Mouse (Mus musculus) kidney, postnatal 0 days (tissue): ENCODE data around the gene Erf. TPM values are rescaled to one million over a fixed set of nuclear protein-coding genes. Genes with fewer than 3 reads are reported as not detected.

Source experiments
- ATAC-seq: fragments of 200-750 bp; cut with Nextera tagmentation; replicated peaks from 2 replicates; pipeline ENCODE4 v1.8.0; 2017; ENCODE audit warnings: low read depth, moderate number of reproducible peaks, moderate TSS enrichment, moderate library complexity; ENCODE audit not compliant: low FRiP score
- DNase-seq: peaks from one replicate; pipeline ENCODE4 v3.0.0-alpha.2; 2016; ENCODE audit warnings: low spot score
- H3K27ac ChIP-seq: fragments of 300-500 bp; sonication (generic); 2 replicates; pipeline ENCODE4 v1.5.1; 2014; ENCODE audit warnings: mild to moderate bottlenecking
- H3K27me3 ChIP-seq: fragments of 300-500 bp; sonication (generic); 2 replicates; pipeline ENCODE4 v1.6.1; 2014; ENCODE audit warnings: low read length, mixed read lengths; ENCODE audit not compliant: insufficient read depth
- H3K36me3 ChIP-seq: fragments of 300-500 bp; sonication (generic); 2 replicates; pipeline ENCODE4 v1.6.1; 2014; ENCODE audit warnings: low read length, mixed read lengths; ENCODE audit not compliant: insufficient read depth
- H3K4me1 ChIP-seq: fragments of 300-500 bp; sonication (generic); replicated peaks from 2 replicates; pipeline ENCODE4 v1.6.1; 2014; ENCODE audit warnings: antibody characterized with exemption, low read length, mixed read lengths; ENCODE audit not compliant: insufficient read depth
- H3K4me2 ChIP-seq: fragments of 300-500 bp; sonication (generic); 2 replicates; pipeline ENCODE4 v1.6.1; 2014; ENCODE audit warnings: mild to moderate bottlenecking, low read length, moderate library complexity, mixed read lengths
- H3K4me3 ChIP-seq: fragments of 300-500 bp; sonication (generic); replicated peaks from 2 replicates; pipeline ENCODE4 v1.5.1; 2014; ENCODE audit warnings: low read depth, low read length
- H3K9ac ChIP-seq: fragments of 300-500 bp; sonication (generic); 2 replicates; pipeline ENCODE4 v1.6.1; 2014; ENCODE audit warnings: low read depth, low read length
- H3K9me3 ChIP-seq: fragments of 300-500 bp; sonication (generic); replicated peaks from 2 replicates; pipeline ENCODE4 v1.6.1; 2016; ENCODE audit warnings: low read length, inconsistent platforms, mixed read lengths
- CTCF ChIP-seq: IDR thresholded peaks from 2 replicates; pipeline ENCODE4 v1.5.1; 2016; ENCODE audit warnings: antibody characterized with exemption, low read depth, mild to moderate bottlenecking, moderate library complexity
- WGBS: fragments of 180-500 bp; shearing (Covaris S2); extraction: QIAGEN DNeasy Blood & Tissue Kit; methylation state at CpG from one replicate; pipeline ENCODE4 v1.1.7; 2014; 5-methylcytosine and 5-hydroxymethylcytosine counted together
- polyA plus RNA-seq: library from polyadenylated mRNA; unstranded; fragments of >200 nt; fragmentation: Nextera tagmentation; extraction: Ambion mirVana; gene quantifications from 2 replicates; pipeline ENCODE4 v1.2.1, GENCODE M21; 2015

Gene Erf
- polyA plus RNA-seq, 1 experiment from 2014 or later: 18.6 TPM

DNA sequence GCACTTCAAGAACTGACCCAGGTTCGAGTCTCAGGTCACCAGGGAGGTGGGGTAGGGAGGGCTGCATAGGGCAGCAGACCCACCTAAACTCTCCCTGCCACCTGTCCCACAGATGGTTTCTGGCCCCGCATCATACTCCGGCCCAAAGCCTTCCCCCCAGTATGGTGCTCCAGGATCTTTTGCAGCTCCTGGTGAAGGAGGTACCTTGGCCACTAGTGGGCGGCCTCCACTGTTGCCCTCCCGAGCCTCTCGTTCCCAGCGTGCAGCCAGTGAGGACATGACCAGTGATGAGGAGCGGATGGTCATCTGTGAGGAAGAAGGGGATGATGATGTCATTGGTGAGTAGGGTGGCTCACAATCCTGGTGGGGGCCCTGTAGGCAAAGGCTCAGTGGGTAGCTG, 36.4 kb upstream of the Erf start:
- Histone ChIP-seq H3K27me3 (no peaks in the 10 kb centered on the region), H3K36me3 (peaks cover 57% of the 10 kb centered on the region)
- 84% methylated on average over 8 of the region's 8 CpGs for WGBS

DNA sequence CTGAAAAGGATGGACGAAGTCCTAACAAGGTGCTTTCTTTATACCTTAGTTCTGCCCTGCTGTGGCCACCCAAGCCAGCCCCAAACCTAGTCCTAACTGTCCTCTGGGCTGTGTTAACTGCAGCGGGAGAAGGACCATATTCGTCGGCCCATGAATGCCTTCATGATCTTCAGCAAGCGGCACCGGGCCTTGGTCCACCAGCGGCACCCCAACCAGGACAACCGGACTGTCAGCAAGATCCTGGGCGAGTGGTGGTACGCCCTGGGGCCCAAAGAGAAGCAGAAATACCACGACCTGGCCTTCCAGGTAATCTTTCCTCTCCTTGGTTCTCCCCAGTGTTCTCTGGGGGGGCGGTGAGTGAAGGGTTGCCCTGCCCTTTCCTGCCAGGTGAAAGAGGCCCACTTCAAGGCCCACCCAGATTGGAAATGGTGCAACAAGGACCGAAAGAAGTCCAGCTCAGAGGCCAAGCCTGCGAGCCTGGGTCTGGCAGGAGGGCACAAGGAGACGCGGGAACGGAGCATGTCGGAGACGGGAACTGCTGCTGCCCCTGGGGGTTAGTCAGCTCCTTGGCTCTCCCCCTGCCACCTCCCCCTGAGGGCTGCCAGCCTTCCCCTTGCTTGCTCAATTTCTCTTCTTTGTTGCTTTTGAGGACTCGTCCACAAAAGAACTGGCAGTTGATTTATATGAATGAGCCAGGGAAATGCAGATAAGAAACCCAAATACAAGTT, 35.1 kb upstream of the Erf start:
- H3K4me2 ChIP-seq: no peak overlapping the region
- no peak overlapping the region for H3K9ac ChIP-seq
- no peaks in the 10 kb centered on the region for H3K27me3 ChIP-seq
- H3K36me3 ChIP-seq: peaks cover 54% of the 10 kb centered on the region
- no peak for ATAC-seq
- no peaks in the 10 kb centered on the region for H3K9me3 ChIP-seq
- 90% methylated on average over 20 of the region's 20 CpGs for WGBS
- DNase-seq: no peak
- no peak overlapping the region for H3K4me3 ChIP-seq
- H3K27ac ChIP-seq: no peak overlapping the region
- no peak for TF ChIP-seq CTCF
- H3K4me1 ChIP-seq: peaks cover 23% of the 10 kb centered on the region

More for the DNA sequence above, 36.4 kb upstream of the Erf start:
- H3K4me3 ChIP-seq: no peak overlapping the region
- TF ChIP-seq CTCF: peak; percentile 36; the same call in 1 of the 2 replicates
- no peak overlapping the region for H3K27ac ChIP-seq
- no peaks in the 10 kb centered on the region for H3K9me3 ChIP-seq
- peaks cover 15% of the 10 kb centered on the region for H3K4me1 ChIP-seq
- no peak for ATAC-seq
- no peak overlapping the region for H3K9ac ChIP-seq
- DNase-seq: no peak
- no peak overlapping the region for H3K4me2 ChIP-seq

DNA sequence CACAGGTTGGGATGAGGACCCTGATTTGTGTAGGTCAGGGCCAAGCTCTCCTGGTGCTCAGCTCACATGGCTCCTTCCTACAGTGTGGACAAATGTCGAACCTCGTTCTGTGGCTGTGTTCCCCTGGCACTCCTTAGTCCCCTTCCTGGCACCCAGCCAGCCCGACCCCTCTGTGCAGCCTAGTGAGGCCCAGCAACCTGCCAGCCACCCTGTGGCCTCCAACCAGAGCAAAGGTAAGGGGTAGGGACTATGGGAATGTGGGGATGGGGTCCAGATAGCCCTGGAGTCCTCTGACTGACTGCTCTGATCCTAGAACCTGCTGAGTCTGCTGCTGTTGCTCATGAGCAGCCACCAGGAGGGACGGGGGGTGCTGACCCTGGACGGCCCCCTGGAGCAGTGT, 34.2 kb upstream of the Erf start:
- H3K4me1 ChIP-seq: peaks cover 32% of the 10 kb centered on the region
- H3K36me3 ChIP-seq: peaks cover 47% of the 10 kb centered on the region
- no peak overlapping the region for H3K4me3 ChIP-seq
- DNase-seq (no peak), ATAC-seq (no peak)
- H3K4me2 ChIP-seq: peak overlapping the region; percentile 88; the same call in 1 of the 2 replicates
- TF ChIP-seq CTCF: no peak
- no peaks in the 10 kb centered on the region for H3K27me3 ChIP-seq
- no peak overlapping the region for H3K9ac ChIP-seq
- H3K27ac ChIP-seq: no peak overlapping the region
- WGBS: 60% methylated on average over 5 of the region's 5 CpGs
- no peaks in the 10 kb centered on the region for H3K9me3 ChIP-seq

DNA sequence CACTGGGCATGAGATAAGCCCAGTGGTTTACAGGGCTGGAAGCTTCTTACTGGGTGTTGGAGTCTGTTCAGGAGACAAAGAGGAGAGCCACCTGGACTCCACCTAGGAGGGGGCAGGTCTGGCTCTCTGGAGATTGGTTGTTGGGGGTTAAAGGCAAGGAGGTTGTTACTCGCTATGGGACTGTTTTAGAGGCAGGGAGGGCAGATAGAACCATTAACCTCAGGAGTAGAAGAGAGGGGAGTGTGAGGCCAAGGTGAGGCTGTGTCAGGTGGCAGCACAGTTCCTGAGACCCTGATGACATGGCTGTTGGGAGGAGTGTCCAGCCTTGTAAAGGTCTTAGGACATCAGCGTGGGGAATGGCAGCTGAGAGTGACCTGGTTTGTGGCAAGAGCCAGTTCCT, 33.6 kb upstream of the Erf start:
- ATAC-seq (no peak), DNase-seq (no peak)
- no peak for TF ChIP-seq CTCF
- H3K9ac ChIP-seq: 0 out of 2 replicates have a peak overlapping the region, but pooled peaks have one; percentile 18
- H3K4me1 ChIP-seq: peaks cover 35% of the 10 kb centered on the region
- WGBS: 41% methylated on average over 2 of the region's 2 CpGs
- no peaks in the 10 kb centered on the region for H3K27me3 ChIP-seq
- no peak overlapping the region for H3K27ac ChIP-seq
- peak overlapping the region; percentile 88 for H3K4me2 ChIP-seq
- H3K9me3 ChIP-seq: no peaks in the 10 kb centered on the region
- H3K4me3 ChIP-seq: no peak overlapping the region
- peaks cover 42% of the 10 kb centered on the region for H3K36me3 ChIP-seq

DNA sequence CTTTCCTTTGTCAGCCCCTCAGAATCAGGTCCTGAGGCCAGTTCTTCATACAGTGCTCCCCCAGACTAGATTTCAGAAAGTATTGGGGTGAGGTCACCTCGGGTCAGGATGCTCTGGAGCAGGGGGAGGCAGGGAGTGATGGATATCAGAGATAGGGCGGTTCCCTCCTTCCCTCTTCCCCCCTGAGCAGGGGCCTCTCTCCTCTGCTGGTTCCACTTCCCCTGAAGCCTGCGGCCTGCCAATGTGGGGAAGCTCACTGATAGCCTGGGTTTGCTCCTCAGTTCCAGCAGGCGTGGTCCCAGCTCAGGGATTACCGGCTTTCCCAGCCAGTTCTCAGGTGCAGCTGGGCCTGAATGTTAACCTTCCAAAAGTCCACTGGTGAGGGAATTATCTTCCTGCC, 33.1 kb upstream of the Erf start:
- peaks cover 35% of the 10 kb centered on the region for H3K4me1 ChIP-seq
- 0 out of 2 replicates have a peak overlapping the region, but pooled peaks have one; percentile 13 for H3K9ac ChIP-seq
- TF ChIP-seq CTCF: no peak
- no peaks in the 10 kb centered on the region for H3K27me3 ChIP-seq
- peak overlapping the region; percentile 88 for H3K4me2 ChIP-seq
- WGBS: 10% methylated on average over 5 of the region's 5 CpGs
- no peaks in the 10 kb centered on the region for H3K9me3 ChIP-seq
- peaks cover 37% of the 10 kb centered on the region for H3K36me3 ChIP-seq
- H3K4me3 ChIP-seq: peak overlapping the region; percentile 71; the same call in 1 of the 2 replicates
- H3K27ac ChIP-seq: no peak overlapping the region
- DNase-seq (no peak), ATAC-seq (no peak)

DNA sequence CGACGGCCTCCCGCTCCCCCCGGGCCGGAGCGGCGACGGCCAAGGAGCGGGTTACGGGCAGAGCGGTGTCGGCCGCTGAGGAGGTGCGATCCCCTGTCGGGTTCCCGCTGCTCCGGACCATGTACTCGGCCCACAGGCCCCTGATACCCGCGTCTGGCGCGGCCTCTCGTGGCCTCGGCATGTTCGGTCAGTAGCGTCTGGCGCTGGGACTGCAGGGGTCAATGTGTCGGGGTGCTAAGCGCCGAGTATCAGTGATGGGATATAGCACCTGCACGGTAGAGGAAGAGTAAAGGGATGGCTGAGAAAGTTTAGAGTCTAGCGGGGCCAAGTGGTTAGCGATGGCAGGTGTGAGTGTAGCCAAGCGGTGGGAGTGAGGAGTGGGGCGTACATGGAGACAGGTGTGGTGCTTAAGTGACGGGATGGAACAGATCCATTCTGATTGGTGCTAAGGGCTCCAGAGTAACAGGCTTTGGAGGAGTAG, 32.2 kb upstream of the Erf start:
- Histone ChIP-seq H3K27ac (peak overlapping the region; percentile 96), H3K4me2 (peak overlapping the region; percentile 88), H3K9ac (peak overlapping the region; percentile 71), H3K9me3 (no peaks in the 10 kb centered on the region), H3K36me3 (peaks cover 28% of the 10 kb centered on the region), H3K4me1 (peaks cover 38% of the 10 kb centered on the region), H3K4me3 (peak overlapping the region; percentile 71), H3K27me3 (no peaks in the 10 kb centered on the region)
- TF ChIP-seq CTCF: no peak
- under 1% methylated on average over 28 of the region's 36 CpGs for WGBS
- ATAC-seq: peak; percentile 2; the same call in 1 of the 2 replicates
- DNase-seq: peak; percentile 47
